Mouse (Mus musculus) right cerebral cortex, adult 18-20 months (tissue): ENCODE results near the gene Fuca1.

Experiments used
- DNase-seq: peaks from one replicate; pipeline ENCODE4 v3.0.0; 2022; ENCODE audit warnings: mixed read lengths

Gene Fuca1

GRCm38 (mm10) chr4:135920304-135921241, at the start of gene Fuca1:
TSS of gene Fuca1 (plus strand) at chr4:135920735.
- peak; percentile 95 for DNase-seq

- DNase-seq: no peak
These were observed 48.5 kb upstream of the Fuca1 start for GRCm38 (mm10) chr4:135872015-135872414.

GRCm38 (mm10) chr4:135872589-135873391, 47.7 kb upstream of the Fuca1 start:
- DNase-seq: no peak

- peak; percentile 94 for DNase-seq
These were observed 46.9 kb upstream of the Fuca1 start, which contains the start of gene Pnrc2 for GRCm38 (mm10) chr4:135873526-135874202. TSS of gene Pnrc2 (minus strand) at chr4:135873850.

- DNase-seq: no peak
These were observed 45.7 kb upstream of the Fuca1 start for GRCm38 (mm10) chr4:135874564-135875535.

GRCm38 (mm10) chr4:135875546-135875945, 45.0 kb upstream of the Fuca1 start:
- DNase-seq: no peak

- DNase-seq: no peak
These were observed 44.4 kb upstream of the Fuca1 start for GRCm38 (mm10) chr4:135875991-135876582.

GRCm38 (mm10) chr4:135876583-135877020, 43.9 kb upstream of the Fuca1 start:
- DNase-seq: peak; percentile 86

- DNase-seq: no peak
These were observed 42.8 kb upstream of the Fuca1 start for GRCm38 (mm10) chr4:135877742-135878141.

- no peak for DNase-seq
These were observed 41.5 kb upstream of the Fuca1 start for GRCm38 (mm10) chr4:135879021-135879420.

GRCm38 (mm10) chr4:135880018-135880417, 40.5 kb upstream of the Fuca1 start:
- DNase-seq: no peak

- no peak for DNase-seq
These were observed 40.0 kb upstream of the Fuca1 start for GRCm38 (mm10) chr4:135880576-135880975.

- DNase-seq: no peak
These were observed 38.5 kb upstream of the Fuca1 start for GRCm38 (mm10) chr4:135882023-135882422.

- no peak for DNase-seq
These were observed 37.1 kb upstream of the Fuca1 start for GRCm38 (mm10) chr4:135883401-135883851.

- DNase-seq: no peak
These were observed 36.5 kb upstream of the Fuca1 start for GRCm38 (mm10) chr4:135883881-135884516.

GRCm38 (mm10) chr4:135884531-135884930, 36.0 kb upstream of the Fuca1 start:
- DNase-seq: no peak

- no peak for DNase-seq
These were observed 34.9 kb upstream of the Fuca1 start for GRCm38 (mm10) chr4:135885676-135886075.

- no peak for DNase-seq
These were observed 34.4 kb upstream of the Fuca1 start for GRCm38 (mm10) chr4:135886184-135886583.

GRCm38 (mm10) chr4:135888448-135889057, 32.0 kb upstream of the Fuca1 start:
- no peak for DNase-seq
